Mouse (Mus musculus) forebrain, embryonic 16.5 days (tissue): ENCODE data around the gene Col6a1. TPM values are rescaled to one million over a fixed set of nuclear protein-coding genes. Genes with fewer than 3 reads are reported as not detected.

Experiments used
- polyA plus RNA-seq: library from polyadenylated mRNA; unstranded; fragments of >200 nt; fragmentation: Nextera tagmentation; extraction: Ambion mirVana; gene quantifications from 2 replicates; pipeline ENCODE4 v1.2.1, GENCODE M21; 2015

The Col6a1 gene
- polyA plus RNA-seq, 1 experiment from 2014 or later = 10.3 TPM

Other genes starting within 250 kb of the Col6a1 start
- 44.0 and 52.3 TPM in 2 replicates for gene Lss, start 194.6 kb downstream of the Col6a1 start, polyA plus RNA-seq
- 0.24 TPM in 1 of 2 replicates, not detected in the other for gene Spatc1l, start 163.9 kb downstream of the Col6a1 start, polyA plus RNA-seq
- 0.15 TPM in 1 of 2 replicates, not detected in the other for gene Ftcd, start 150.5 kb downstream of the Col6a1 start, polyA plus RNA-seq
- 8.1 and 14.7 TPM in 2 replicates for gene Col6a2, start 102.5 kb downstream of the Col6a1 start, polyA plus RNA-seq
- 58.9 and 64.2 TPM in 2 replicates for gene Pcbp3, start 235.7 kb upstream of the Col6a1 start, polyA plus RNA-seq